Mouse (Mus musculus): Measurements from ENCODE around the gene Pgls.

- TF ChIP-seq CTCF (IDR thresholded peaks at IDR 0.05; ENCODE audit: low read depth, low read length) (no peak), POLR2A (IDR thresholded peaks at IDR 0.05; ENCODE audit: extremely low read depth, insufficient read depth, low read length) (0 out of 2 replicates have a peak, but pooled peaks have one; percentile 32)
Measured at GRCm38 (mm10) chr8:71569366-71570290, 22.3 kb upstream of the Pgls start.

Data from liver, adult 2 months (tissue).